Mouse (Mus musculus): Measurements from ENCODE around the gene C1s2.

DNA sequence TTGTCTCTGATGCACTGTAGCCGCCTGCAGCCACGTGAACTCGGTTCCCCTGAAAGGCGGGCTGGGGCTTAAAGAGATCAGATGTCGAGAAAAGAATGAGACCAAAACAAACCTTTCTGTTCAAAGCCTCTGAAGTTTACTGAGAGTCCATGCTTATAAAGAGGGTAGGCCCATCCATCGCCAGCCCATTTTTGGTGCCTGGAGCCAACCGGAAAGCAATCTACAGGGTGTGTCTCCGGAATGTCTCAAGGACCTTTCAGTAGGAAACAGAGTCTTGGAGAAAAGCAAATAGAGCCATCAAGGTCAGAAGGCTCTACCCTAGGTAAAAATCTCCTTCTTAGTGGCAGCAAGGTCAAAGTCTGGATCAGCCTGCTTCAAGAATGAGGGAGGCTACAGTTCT, 42.8 kb downstream of the C1s2 start:
- TF ChIP-seq CTCF (IDR thresholded peaks at IDR 0.05; ENCODE audit: control insufficient read depth, insufficient read depth, insufficient read length), result no peak
- TF ChIP-seq USF1 (IDR thresholded peaks at IDR 0.05; ENCODE audit: low read depth), result no peak
- no peak for TF ChIP-seq MYOG (IDR thresholded peaks at IDR 0.05; ENCODE audit: control insufficient read depth, extremely low read depth, insufficient read length)
- TF ChIP-seq MAX (IDR thresholded peaks at IDR 0.05), result no peak
- no peak for TF ChIP-seq CEBPB (IDR thresholded peaks at IDR 0.05; ENCODE audit: low read depth)
- no peak for TF ChIP-seq MYOD1 (IDR thresholded peaks at IDR 0.05; ENCODE audit: control insufficient read depth, insufficient read length, low read depth)
